Comparison of ENCODE assay signal across 9 mouse cellular contexts in the genomic region with DNA sequence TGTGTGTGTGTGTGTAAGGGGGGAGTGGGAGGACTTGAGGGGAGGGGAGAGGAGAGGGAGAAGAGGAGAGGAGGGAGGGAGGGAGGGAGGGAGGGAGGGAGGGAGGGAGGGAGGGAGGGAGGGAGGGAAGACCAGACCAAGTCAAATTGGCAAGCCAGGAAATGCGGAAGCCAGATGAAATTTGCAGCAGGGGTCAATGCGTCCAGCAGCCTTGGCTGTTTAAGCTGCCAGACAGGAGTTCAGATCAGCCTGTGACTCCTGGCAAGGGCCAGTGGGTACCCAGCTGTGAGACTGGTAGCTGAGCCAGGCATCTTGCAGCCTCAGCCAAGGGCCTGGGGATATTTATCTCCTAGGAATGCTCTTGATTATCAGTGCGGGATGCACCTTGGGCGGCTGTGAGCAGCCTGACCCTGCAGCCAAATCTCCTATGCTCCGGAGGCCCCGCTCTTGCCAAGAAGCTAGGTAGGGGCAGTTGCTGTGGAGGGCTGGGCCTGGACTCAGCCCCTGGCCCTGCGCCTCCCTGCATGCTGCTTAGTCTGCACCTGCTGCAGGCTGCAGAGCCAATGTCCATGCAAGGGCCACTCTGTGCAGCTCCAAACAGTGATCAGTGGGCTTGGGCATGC. TPM values are rescaled to one million over a fixed set of nuclear protein-coding genes. Genes with fewer than 3 reads are reported as not detected.
A peak's percentile ranks its signal among the peaks of the same experiment; 100 is the strongest.
DNase-seq lines count a peak whose midpoint lies in the region; ATAC-seq lines count a peak whose summit lies in the region.
"Had no signal": no experiment of that assay in that cellular context is flagged by ENCODE, and none has a peak within 500 bp of the region (broad histone marks: within the 10 kb centered on the region; RNA-seq: fewer than 3 reads in every experiment).

No protein-coding gene starts in this region.

- no peak for DNase-seq in kidney, postnatal 25 days
- DNase-seq in Muller cell, postnatal 12 days (ENCODE audit: inconsistent ontology term) = peak; percentile 63
- no peak for DNase-seq in spleen, postnatal 36 days (ENCODE audit: low spot score in 2 of 2)
- no peak for DNase-seq in lung, postnatal 4 days
- DNase-seq: liver, embryonic 13.5 days had no signal

- H3K4me1 ChIP-seq in kidney, embryonic 15.5 days = peaks cover 95% of the 10 kb centered on the region
- H3K4me1 ChIP-seq in heart, embryonic 16.5 days (ENCODE audit: control insufficient read depth, insufficient read depth, low read length) = peaks cover 75% of the 10 kb centered on the region

- H3K27me3 ChIP-seq in kidney, embryonic 15.5 days = no peaks in the 10 kb centered on the region
- H3K27me3 ChIP-seq in heart, embryonic 16.5 days (ENCODE audit: control insufficient read depth, insufficient read depth, low read length) = no peaks in the 10 kb centered on the region

- H3K9ac ChIP-seq in kidney, embryonic 15.5 days = no peak overlapping the region
- no peak overlapping the region for H3K9ac ChIP-seq in heart, embryonic 16.5 days (ENCODE audit: low read length)
- H3K9ac ChIP-seq: liver, embryonic 13.5 days had no signal

- whole genome bisulfite sequencing in kidney, embryonic 15.5 days = 53% methylated on average over 7 of the region's 7 CpGs
- 39% methylated on average over 7 of the region's 7 CpGs for whole genome bisulfite sequencing in heart, embryonic 16.5 days

- H3K36me3 ChIP-seq in kidney, embryonic 15.5 days = no peaks in the 10 kb centered on the region
- no peaks in the 10 kb centered on the region for H3K36me3 ChIP-seq in heart, embryonic 16.5 days (ENCODE audit: control insufficient read depth, insufficient read depth)
- H3K36me3 ChIP-seq: liver, embryonic 13.5 days had no signal

- H3K4me3 ChIP-seq in kidney, embryonic 15.5 days (replicated peaks) = no peak overlapping the region
- H3K4me3 ChIP-seq in heart, embryonic 16.5 days (ENCODE audit: low read length) = no peak overlapping the region
- H3K4me3 ChIP-seq: liver, embryonic 13.5 days had no signal

- no peak overlapping the region for H3K4me2 ChIP-seq in kidney, embryonic 15.5 days
- H3K4me2 ChIP-seq in heart, embryonic 16.5 days (ENCODE audit: low read depth, low read length) = no peak overlapping the region
- H3K4me2 ChIP-seq: liver, embryonic 13.5 days had no signal

- no peaks in the 10 kb centered on the region for H3K9me3 ChIP-seq in kidney, embryonic 15.5 days (replicated peaks)
- no peaks in the 10 kb centered on the region for H3K9me3 ChIP-seq in heart, embryonic 16.5 days (replicated peaks; ENCODE audit: control insufficient read depth, low read length)
- H3K9me3 ChIP-seq: liver, embryonic 13.5 days had no signal

- peak overlapping the region; percentile 60; the same call in 1 of the 2 replicates for H3K27ac ChIP-seq in kidney, embryonic 15.5 days
- peak overlapping the region; percentile 67 for H3K27ac ChIP-seq in heart, embryonic 16.5 days (ENCODE audit: low read length)
- H3K27ac ChIP-seq: liver, embryonic 13.5 days had no signal

- no peak for ATAC-seq in kidney, embryonic 15.5 days (replicated peaks; ENCODE audit: low FRiP score)
- peak; percentile 41 for ATAC-seq in cerebellum, adult (ENCODE audit: insufficient number of reproducible peaks, low FRiP score, low TSS enrichment)
- ATAC-seq in heart, embryonic 16.5 days (replicated peaks; ENCODE audit: extremely low read depth, insufficient read depth, low FRiP score) = no peak
- ATAC-seq in CD4-positive, CD25-positive, alpha-beta regulatory T cell, adult 4 months = no peak

RNA-seq across cellular contexts. Expression of a gene that starts 9.5 kb away (rescaled TPM):
- 9.2 and 10.0 TPM in 2 replicates for polyA plus RNA-seq in kidney, embryonic 15.5 days (2015; fragmentation: Nextera tagmentation; extraction: Ambion mirVana)
- 10.0 and 12.5 TPM in 2 replicates for polyA plus RNA-seq in heart, embryonic 16.5 days (2015; fragmentation: Nextera tagmentation; extraction: Ambion mirVana)
- not detected for polyA plus RNA-seq in CD4-positive, CD25-positive, alpha-beta regulatory T cell, adult 4 months (2017; shearing (Covaris generic))
